Mouse (Mus musculus) heart, embryonic 16.5 days (tissue): ENCODE results near the gene Pde4a. TPM values are rescaled to one million over a fixed set of nuclear protein-coding genes. Genes with fewer than 3 reads are reported as not detected.

Experiments used
- ATAC-seq: fragments of 200-750 bp; cut with Nextera tagmentation; replicated peaks from 2 replicates; pipeline ENCODE4 v1.8.0; 2017; ENCODE audit warnings: moderate number of reproducible peaks; ENCODE audit not compliant: insufficient read depth, low FRiP score; ENCODE audit errors: extremely low read depth
- H3K27ac ChIP-seq: fragments of 300-500 bp; sonication (generic); 2 replicates; pipeline ENCODE4 v1.5.1; 2014; ENCODE audit warnings: mild to moderate bottlenecking, low read length, control low read depth, moderate library complexity
- H3K27me3 ChIP-seq: fragments of 300-500 bp; sonication (generic); 2 replicates; pipeline ENCODE4 v1.6.1; 2014; ENCODE audit warnings: low read length, mixed read lengths; ENCODE audit not compliant: control insufficient read depth, insufficient read depth
- H3K36me3 ChIP-seq: fragments of 300-500 bp; sonication (generic); 2 replicates; pipeline ENCODE4 v1.6.1; 2014; ENCODE audit not compliant: control insufficient read depth, insufficient read depth
- H3K4me1 ChIP-seq: fragments of 300-500 bp; sonication (generic); 2 replicates; pipeline ENCODE4 v1.6.1; 2014; ENCODE audit warnings: low read length, mixed read lengths; ENCODE audit not compliant: control insufficient read depth, insufficient read depth
- H3K4me2 ChIP-seq: fragments of 300-500 bp; sonication (generic); 2 replicates; pipeline ENCODE4 v1.6.1; 2014; ENCODE audit warnings: low read depth, mild to moderate bottlenecking, control low read depth, low read length
- H3K4me3 ChIP-seq: fragments of 300-500 bp; sonication (generic); 2 replicates; pipeline ENCODE4 v1.5.1; 2014; ENCODE audit warnings: mild to moderate bottlenecking, control low read depth, low read length
- H3K9ac ChIP-seq: fragments of 300-500 bp; sonication (generic); 2 replicates; pipeline ENCODE4 v1.6.1; 2014; ENCODE audit warnings: low read length, control low read depth
- H3K9me3 ChIP-seq: fragments of 300-500 bp; sonication (generic); replicated peaks from 2 replicates; pipeline ENCODE4 v1.6.1; 2016; ENCODE audit warnings: low read length; ENCODE audit not compliant: control insufficient read depth
- WGBS: fragments of 180-500 bp; shearing (Covaris S2); extraction: QIAGEN DNeasy Blood & Tissue Kit; methylation state at CpG from one replicate; pipeline ENCODE4 v1.1.7; 2014; 5-methylcytosine and 5-hydroxymethylcytosine counted together
- polyA plus RNA-seq: library from polyadenylated mRNA; unstranded; fragments of >200 nt; fragmentation: Nextera tagmentation; extraction: Ambion mirVana; gene quantifications from 2 replicates; pipeline ENCODE4 v1.2.1, GENCODE M21; 2015

Gene Pde4a
- polyA plus RNA-seq, 1 experiment from 2014 or later: 15.0 TPM

DNA sequence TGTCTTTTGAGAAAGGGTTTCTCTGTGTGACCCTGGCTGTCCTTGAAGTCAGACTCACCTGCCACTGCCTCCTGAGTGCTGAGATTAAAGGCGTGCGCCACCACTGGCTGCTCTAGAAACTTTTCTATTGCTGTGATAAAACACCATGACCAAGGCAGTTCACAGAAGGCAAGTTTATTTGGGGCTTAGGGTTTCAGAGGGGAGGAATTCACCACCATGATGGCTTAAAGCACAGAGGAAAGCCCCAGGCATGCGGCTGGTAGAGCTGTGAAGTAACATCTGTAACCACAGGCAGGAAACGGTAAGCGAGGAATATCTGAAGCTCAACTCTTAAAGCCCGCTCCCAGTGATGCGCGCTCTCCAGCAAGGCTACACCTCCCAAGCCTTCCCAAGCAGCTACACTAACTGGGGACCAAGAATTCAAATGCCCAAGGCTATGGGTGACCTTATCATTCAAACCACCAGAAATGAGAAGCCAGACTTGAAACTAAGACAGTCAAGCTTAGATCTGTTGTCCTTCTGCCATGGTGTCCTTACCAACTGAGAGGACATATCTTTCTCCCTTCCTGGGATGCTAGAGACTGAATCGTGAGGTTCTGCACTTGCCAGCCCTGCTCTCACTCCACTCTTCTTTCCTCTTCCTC is 32.3 kb upstream of the Pde4a start:
- H3K27me3 ChIP-seq: no peaks in the 10 kb centered on the region
- no peak overlapping the region for H3K4me2 ChIP-seq
- H3K27ac ChIP-seq: no peak overlapping the region
- H3K4me1 ChIP-seq: peaks cover 19% of the 10 kb centered on the region
- H3K9me3 ChIP-seq: no peaks in the 10 kb centered on the region
- 72% methylated on average over 9 of the region's 9 CpGs for WGBS
- H3K36me3 ChIP-seq: no peaks in the 10 kb centered on the region
- H3K9ac ChIP-seq: no peak overlapping the region
- ATAC-seq: no peak
- no peak overlapping the region for H3K4me3 ChIP-seq

DNA sequence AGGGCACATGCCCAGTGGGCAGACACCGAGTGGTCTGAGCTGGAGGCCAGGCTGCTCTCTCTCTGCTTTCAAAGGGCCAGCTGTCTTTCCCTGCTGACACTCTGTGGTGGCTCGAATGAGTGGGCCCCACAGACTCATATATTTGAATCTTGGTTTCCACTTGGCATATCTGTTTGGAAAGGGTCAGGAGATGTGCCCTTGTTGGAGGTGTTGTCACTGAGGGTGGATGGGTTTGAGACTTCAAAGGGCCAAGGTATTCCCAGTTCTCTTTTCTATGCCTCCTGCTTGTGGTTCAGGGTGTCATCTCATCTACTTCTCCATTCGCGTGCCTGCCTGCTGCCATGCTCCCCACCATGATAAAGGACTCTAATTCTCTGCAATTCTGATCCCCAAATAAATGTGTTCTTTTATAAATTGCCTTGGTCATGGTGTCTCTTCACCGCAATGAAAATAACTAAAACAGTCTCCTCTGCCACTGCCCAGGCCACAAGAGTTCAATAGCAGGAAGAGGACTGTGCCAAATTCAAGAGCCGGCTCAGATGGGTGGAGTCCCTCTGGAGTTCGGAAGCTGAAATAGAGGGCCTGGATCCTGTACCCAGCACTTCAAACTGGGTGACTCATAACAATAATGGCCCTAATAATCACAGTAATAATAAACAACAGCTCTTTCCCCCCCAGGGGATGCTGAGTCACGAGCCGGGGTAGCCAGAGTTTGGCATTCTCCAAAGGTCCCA is 30.8 kb upstream of the Pde4a start:
- peaks cover 4% of the 10 kb centered on the region for H3K36me3 ChIP-seq
- no peak overlapping the region for H3K4me2 ChIP-seq
- no peak for ATAC-seq
- peaks cover 19% of the 10 kb centered on the region for H3K4me1 ChIP-seq
- no peaks in the 10 kb centered on the region for H3K9me3 ChIP-seq
- no peak overlapping the region for H3K9ac ChIP-seq
- H3K27me3 ChIP-seq: no peaks in the 10 kb centered on the region
- H3K4me3 ChIP-seq: no peak overlapping the region
- WGBS: 52% methylated on average over 9 of the region's 9 CpGs
- H3K27ac ChIP-seq: peak overlapping the region; percentile 7; the same call in 1 of the 2 replicates

DNA sequence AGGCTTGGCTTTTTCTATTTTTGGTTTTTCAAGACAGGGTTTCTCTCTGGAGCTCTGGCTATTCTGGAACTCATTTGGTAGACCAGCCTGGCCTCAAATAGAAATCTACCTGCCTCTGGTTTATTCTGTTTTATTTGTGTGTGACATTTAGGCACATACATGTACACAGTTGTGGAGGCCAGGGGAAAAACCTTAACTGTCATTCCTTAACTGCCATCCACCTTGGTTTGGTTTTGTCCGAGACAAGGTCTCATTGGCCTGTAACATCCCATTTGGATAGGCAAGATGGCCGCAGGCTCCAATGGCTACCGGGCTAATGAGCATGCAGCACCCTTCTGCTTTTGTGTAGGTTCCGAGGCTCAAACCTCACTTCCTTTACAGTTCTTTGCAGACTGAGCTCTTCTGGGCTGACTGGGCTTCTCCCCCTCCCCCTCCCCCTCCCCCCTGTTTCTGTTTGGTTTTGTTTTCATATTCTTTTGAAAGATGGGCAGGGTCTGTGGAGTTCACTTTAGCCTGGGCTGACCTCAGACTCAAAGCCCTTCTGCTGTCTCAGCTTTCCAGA is 30.1 kb upstream of the Pde4a start:
- Histone ChIP-seq H3K9me3 (no peaks in the 10 kb centered on the region), H3K4me2 (no peak overlapping the region), H3K27me3 (no peaks in the 10 kb centered on the region), H3K4me3 (no peak overlapping the region), H3K9ac (no peak overlapping the region), H3K27ac (no peak overlapping the region), H3K36me3 (peaks cover 11% of the 10 kb centered on the region), H3K4me1 (peaks cover 16% of the 10 kb centered on the region)
- WGBS: 75% methylated on average over 4 of the region's 4 CpGs
- no peak for ATAC-seq

DNA sequence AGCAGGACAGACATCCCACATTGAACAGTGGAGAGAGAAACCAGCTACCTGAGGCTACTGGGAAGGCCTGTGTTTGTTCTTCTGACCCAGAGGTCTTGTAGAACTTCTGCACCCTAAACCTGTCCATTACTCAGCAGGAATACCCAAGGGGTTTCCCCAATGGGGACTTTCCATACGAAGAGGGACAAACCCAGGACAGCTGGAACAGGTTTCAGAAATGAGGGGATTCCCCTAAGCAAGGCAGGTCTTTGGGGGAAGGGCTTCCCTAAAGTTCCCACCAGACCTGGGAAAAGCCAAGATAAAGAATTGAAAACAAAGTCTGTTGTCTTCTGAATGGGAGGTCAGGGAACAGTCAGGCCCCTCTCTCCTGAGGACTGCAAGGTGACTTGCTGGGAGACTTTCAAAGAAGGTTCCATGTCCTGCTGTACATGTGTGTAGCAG is 29.6 kb upstream of the Pde4a start:
- ATAC-seq: no peak

DNA sequence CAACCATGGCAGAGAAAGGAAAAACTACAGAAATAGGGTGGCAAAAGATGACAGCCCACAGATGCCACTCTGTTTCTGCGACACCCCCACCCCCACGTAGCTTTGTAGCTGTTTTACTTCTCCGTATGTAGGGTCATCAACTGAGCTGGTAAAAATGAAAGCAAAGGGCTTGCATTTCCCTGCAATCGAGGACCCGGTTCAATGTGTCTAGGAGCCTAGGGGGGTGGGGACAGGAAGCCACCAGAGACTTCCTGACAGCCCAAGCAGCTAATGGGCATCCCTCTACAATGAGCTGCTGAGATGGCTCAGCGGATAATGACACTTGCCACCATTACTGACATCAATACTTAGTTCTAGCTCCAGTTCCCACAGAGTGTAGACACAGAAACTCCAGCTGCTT is 29.1 kb upstream of the Pde4a start:
- Histone ChIP-seq H3K9ac (no peak overlapping the region), H3K27ac (no peak overlapping the region), H3K36me3 (peaks cover 20% of the 10 kb centered on the region), H3K4me2 (no peak overlapping the region), H3K27me3 (no peaks in the 10 kb centered on the region), H3K4me3 (no peak overlapping the region), H3K9me3 (no peaks in the 10 kb centered on the region), H3K4me1 (peaks cover 14% of the 10 kb centered on the region)
- no peak for ATAC-seq
- 73% methylated on average over 6 of the region's 6 CpGs for WGBS

More for the DNA sequence above, 29.6 kb upstream of the Pde4a start:
- Histone ChIP-seq H3K9ac (no peak overlapping the region), H3K4me2 (no peak overlapping the region), H3K9me3 (no peaks in the 10 kb centered on the region), H3K36me3 (peaks cover 16% of the 10 kb centered on the region), H3K4me3 (no peak overlapping the region), H3K27ac (no peak overlapping the region), H3K4me1 (peaks cover 14% of the 10 kb centered on the region), H3K27me3 (no peaks in the 10 kb centered on the region)
- WGBS: 46% methylated on average over 1 of the region's 1 CpGs

DNA sequence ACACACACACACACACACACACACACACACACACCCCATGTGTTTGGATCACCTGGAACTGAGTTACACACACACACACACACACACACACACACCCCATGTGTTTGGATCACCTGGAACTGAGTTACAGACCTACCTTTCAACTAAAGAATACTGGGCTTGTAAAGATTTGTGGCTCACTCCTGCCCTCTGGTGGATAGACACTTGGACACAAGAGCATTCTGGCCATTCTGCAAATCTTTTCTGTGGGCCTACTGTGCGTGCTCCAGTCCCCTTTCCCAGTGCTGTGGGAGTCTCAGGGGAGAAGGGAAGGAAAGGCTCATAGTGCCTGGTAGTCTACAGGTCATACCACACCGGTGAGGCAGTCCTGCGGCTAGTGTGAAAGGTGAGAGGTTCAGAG is 28.3 kb upstream of the Pde4a start:
- Histone ChIP-seq H3K4me3 (no peak overlapping the region), H3K9ac (no peak overlapping the region), H3K4me1 (peaks cover 14% of the 10 kb centered on the region), H3K27me3 (no peaks in the 10 kb centered on the region), H3K27ac (no peak overlapping the region), H3K9me3 (no peaks in the 10 kb centered on the region), H3K4me2 (no peak overlapping the region), H3K36me3 (peaks cover 24% of the 10 kb centered on the region)
- ATAC-seq: no peak
- WGBS: 54% methylated on average over 3 of the region's 3 CpGs

DNA sequence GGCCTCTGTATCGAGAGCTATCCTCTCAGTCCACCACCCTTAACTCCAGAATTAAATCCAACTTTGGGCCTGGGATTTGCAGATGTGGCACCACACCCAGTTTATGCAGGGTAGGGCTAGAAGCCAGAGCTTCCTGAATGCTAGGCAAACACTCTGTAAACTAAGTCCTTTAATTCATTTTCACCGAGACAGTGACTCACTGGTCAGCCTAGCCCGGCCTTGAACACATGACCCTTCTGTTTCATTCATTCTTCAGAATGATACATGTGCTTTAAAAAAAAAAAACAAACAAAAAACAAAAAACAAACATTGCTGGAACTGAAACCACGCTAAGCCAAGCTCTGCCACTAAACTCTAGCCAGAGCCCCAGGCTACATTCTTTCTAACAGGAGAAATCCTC is 27.1 kb upstream of the Pde4a start:
- Histone ChIP-seq H3K4me3 (no peak overlapping the region), H3K9me3 (no peaks in the 10 kb centered on the region), H3K36me3 (peaks cover 29% of the 10 kb centered on the region), H3K4me1 (peaks cover 14% of the 10 kb centered on the region), H3K9ac (no peak overlapping the region), H3K27ac (no peak overlapping the region), H3K4me2 (no peak overlapping the region), H3K27me3 (no peaks in the 10 kb centered on the region)
- no peak for ATAC-seq
- 76% methylated on average over 4 of the region's 4 CpGs for WGBS

DNA sequence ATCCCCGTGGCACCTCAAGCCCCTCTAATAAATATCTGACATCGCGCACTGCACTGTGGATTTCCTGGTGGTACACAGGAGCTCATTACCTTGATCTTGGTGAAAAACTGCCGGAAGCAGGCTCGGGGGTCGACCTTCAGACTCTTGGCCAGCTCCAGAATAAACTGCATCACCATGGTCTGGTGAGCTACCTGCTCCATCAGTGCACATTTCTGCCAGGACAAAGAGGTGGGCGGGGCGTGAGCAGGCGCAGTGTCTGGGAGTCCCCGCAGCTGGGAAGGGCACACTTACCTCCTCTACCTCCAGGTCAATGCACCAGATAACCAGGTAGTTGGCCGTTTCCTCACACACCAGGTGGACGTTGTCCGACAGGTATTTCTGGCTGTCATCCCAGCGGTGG is 23.6 kb upstream of the Pde4a start:
- Histone ChIP-seq H3K4me1 (peaks cover 9% of the 10 kb centered on the region), H3K27ac (no peak overlapping the region), H3K4me2 (no peak overlapping the region), H3K36me3 (peaks cover 37% of the 10 kb centered on the region), H3K27me3 (no peaks in the 10 kb centered on the region), H3K9ac (no peak overlapping the region), H3K4me3 (no peak overlapping the region), H3K9me3 (no peaks in the 10 kb centered on the region)
- no peak for ATAC-seq
- 91% methylated on average over 14 of the region's 14 CpGs for WGBS

DNA sequence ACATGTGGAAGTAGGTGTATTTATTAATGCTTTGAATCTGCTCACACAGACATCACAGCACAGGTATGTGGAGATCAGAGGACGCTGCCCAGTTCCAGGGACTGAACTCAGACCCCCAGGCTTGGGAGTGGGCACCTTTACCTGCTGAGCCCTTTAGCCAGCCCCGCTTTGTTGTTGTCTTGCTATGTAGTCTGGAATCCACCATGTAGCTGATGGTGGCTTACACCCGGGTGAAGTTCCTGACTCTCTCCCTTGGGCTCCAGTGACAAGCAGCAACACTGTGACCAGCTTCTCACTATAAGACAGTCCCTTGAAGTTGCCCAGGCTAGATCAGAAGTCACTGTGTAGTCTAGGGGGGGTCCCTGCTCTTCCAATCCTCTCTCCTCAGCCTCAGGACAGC is 21.2 kb upstream of the Pde4a start:
- Histone ChIP-seq H3K27ac (no peak overlapping the region), H3K4me1 (peaks cover 30% of the 10 kb centered on the region), H3K9me3 (no peaks in the 10 kb centered on the region), H3K4me2 (no peak overlapping the region), H3K27me3 (no peaks in the 10 kb centered on the region), H3K9ac (no peak overlapping the region), H3K36me3 (peaks cover 36% of the 10 kb centered on the region), H3K4me3 (no peak overlapping the region)
- 96% methylated on average over 3 of the region's 3 CpGs for WGBS
- ATAC-seq: no peak
